Mouse (Mus musculus) lung, adult 18-20 months (tissue): ENCODE results near the gene Syn3.

Experiments used
- DNase-seq, 2 experiments: peaks; one replicate each; pipeline ENCODE4 v3.0.0; 2022; ENCODE audit warnings: mixed read lengths in 2 of 2

Syn3 gene

GRCm38 (mm10) chr10:86270254-86270653, 228.4 kb downstream of the Syn3 start:
- peak in 1 of 2 experiments; percentile 27 for DNase-seq

GRCm38 (mm10) chr10:86264618-86265017, 234.1 kb downstream of the Syn3 start:
- DNase-seq: peak in 1 of 2 experiments; percentile 25

GRCm38 (mm10) chr10:86261725-86262124, 237.0 kb downstream of the Syn3 start:
- DNase-seq: no peak

- peak; percentile 79 to 87 for DNase-seq
Observed at GRCm38 (mm10) chr10:86258992-86259391, 239.7 kb downstream of the Syn3 start.

GRCm38 (mm10) chr10:86258046-86258445, 240.7 kb downstream of the Syn3 start:
- no peak for DNase-seq

- DNase-seq: no peak
Observed at GRCm38 (mm10) chr10:86257045-86257444, 241.7 kb downstream of the Syn3 start.

- no peak for DNase-seq
Observed at GRCm38 (mm10) chr10:86256221-86256620, 242.5 kb downstream of the Syn3 start.

- DNase-seq: peak in 1 of 2 experiments; percentile 29
Observed at GRCm38 (mm10) chr10:86250149-86250922, 248.4 kb downstream of the Syn3 start.

GRCm38 (mm10) chr10:86249283-86249682, 249.4 kb downstream of the Syn3 start:
- no peak for DNase-seq

- DNase-seq: no peak
Observed at GRCm38 (mm10) chr10:86248807-86249206, 249.9 kb downstream of the Syn3 start.

- no peak for DNase-seq
Observed at GRCm38 (mm10) chr10:86248131-86248740, 250.5 kb downstream of the Syn3 start.

GRCm38 (mm10) chr10:86245396-86245795, 253.3 kb downstream of the Syn3 start:
- no peak for DNase-seq

- DNase-seq: no peak
Observed at GRCm38 (mm10) chr10:86243525-86243924, 255.2 kb downstream of the Syn3 start.

GRCm38 (mm10) chr10:86242721-86243120, 256.0 kb downstream of the Syn3 start:
- no peak for DNase-seq

- no peak for DNase-seq
Observed at GRCm38 (mm10) chr10:86230006-86230405, 268.7 kb downstream of the Syn3 start.

GRCm38 (mm10) chr10:86225480-86225879, 273.2 kb downstream of the Syn3 start:
- DNase-seq: peak in 1 of 2 experiments; percentile 35

GRCm38 (mm10) chr10:86218984-86219383, 279.7 kb downstream of the Syn3 start:
- DNase-seq: no peak

- no peak for DNase-seq
Observed at GRCm38 (mm10) chr10:86216836-86217235, 281.9 kb downstream of the Syn3 start.

GRCm38 (mm10) chr10:86212062-86212461, 286.6 kb downstream of the Syn3 start:
- DNase-seq: peak; percentile 60 to 73

- peak; percentile 69 to 74 for DNase-seq
Observed at GRCm38 (mm10) chr10:86203915-86204314, 294.8 kb downstream of the Syn3 start.

- DNase-seq: no peak
Observed at GRCm38 (mm10) chr10:86203175-86203574, 295.5 kb downstream of the Syn3 start.

GRCm38 (mm10) chr10:86201826-86202225, 296.9 kb downstream of the Syn3 start:
- no peak for DNase-seq

GRCm38 (mm10) chr10:86201006-86201405, 297.7 kb downstream of the Syn3 start:
- peak in 1 of 2 experiments; percentile 35 for DNase-seq

- DNase-seq: peak; percentile 31 to 45
Observed at GRCm38 (mm10) chr10:86196414-86197025, 302.2 kb downstream of the Syn3 start.
